Mouse (Mus musculus): ENCODE measurements around the gene Prlh.

The Prlh gene

DNA sequence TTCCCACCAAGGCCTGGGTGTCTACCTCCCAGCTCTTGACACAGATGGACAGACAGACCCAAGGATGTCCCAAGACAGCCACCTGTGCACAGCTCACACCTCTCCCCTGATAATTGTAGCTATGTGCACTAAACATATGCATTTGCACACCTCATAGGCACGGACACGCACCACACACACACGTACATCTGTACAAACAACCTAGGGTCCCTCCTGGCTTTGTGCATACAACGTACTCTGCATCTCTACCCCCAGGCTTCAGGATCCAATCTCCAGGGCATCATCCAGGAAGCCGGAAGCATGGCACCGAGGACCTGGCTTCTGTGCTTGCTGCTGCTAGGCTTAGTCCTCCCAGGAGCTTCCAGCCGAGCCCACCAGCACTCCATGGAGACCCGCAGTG is at the start of gene Prlh:
Prlh (plus strand) TSS at position 301 of the 400 bp plus-strand sequence.
- DNase-seq: no peak

DNA sequence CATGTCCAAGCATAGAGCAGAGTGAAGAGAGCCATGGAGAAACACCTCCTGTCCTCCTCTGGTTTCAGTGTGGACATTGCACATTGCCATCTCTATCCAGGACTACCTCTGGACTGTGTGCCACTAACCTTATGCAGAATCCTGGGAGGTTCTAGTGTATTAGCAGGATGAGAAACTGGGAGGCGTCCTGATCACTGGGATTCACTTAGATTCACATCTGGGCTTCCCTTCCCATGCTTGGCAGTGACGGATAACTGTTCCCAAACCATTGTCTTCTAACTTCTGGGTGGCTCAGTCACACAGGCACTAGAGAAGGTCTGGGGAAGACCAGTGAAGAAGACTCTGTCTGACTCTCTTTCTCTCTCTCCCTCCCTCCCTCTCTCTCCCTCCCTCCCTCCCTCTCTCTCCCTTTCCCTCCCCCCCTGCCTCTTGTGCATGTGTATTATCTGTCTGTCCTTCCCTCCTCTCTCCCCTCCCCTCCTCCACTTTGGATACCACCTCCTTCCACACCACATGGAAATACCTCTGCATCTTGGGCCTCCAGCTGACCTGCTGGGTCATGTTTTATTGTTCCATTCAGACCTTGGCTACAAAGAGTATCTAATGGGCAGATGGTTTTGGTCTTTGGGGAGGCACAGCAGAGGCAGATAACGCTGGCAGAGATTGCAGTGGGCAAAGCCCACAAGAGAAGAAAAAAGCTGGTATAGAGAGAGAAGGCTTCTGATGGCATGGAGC is 49.5 kb upstream of the Prlh start:
- no peak for DNase-seq

DNA sequence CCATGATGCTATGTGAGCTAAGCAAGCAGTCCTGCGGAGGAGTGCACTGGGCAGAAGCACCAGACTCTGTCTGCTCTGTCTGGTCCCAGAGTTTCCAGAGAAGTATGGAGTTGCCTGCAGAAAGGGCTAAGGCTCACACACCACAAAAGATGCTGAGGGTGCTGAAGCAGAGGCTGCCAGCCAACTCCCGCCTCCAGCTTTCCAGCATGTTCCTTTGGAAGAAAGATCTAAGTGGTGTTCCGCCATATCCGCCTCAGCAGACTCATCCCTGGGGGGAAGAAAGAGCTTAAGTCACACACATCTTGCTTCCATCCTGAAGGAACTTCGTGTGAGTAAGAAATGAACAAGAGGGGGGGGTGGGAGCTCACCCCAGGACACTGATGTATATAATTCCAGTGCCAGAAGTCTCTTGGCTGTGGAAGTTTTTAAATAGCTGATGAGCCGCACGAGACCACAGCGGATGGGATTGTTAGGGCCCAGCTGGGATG is 48.9 kb upstream of the Prlh start:
- no peak for DNase-seq

DNA sequence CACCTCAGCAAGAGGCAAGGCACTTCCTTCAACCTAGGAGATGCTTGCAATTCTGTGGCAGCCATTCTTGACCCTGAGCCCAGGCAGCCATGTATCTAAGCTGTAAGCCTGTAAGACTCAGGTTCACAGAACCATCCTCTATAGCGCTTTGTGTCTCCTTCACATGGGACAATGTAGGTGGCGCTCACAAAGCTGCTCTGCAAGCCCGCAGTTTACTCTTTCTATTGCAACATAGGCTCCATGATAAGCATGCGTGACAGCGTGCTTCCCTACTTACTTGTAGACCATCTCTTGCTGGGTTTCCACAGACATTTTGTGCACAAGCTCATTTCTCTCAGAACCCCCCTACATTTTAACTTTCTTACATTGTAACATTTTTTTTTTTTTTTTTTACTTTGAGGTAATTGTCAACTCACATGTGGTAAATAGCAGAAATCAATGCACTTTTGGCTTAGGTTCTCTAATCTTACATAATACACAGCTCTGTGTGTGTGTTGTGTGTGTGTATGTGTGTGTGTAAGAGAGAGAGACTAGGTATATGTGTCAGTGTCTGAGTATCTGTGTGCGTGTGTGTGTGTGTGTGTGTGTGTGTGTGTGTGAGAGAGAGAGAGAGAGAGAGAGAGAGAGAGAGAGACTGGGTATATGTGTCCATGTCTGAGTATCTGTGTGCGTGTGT is 48.0 kb upstream of the Prlh start:
- DNase-seq: no peak

DNA sequence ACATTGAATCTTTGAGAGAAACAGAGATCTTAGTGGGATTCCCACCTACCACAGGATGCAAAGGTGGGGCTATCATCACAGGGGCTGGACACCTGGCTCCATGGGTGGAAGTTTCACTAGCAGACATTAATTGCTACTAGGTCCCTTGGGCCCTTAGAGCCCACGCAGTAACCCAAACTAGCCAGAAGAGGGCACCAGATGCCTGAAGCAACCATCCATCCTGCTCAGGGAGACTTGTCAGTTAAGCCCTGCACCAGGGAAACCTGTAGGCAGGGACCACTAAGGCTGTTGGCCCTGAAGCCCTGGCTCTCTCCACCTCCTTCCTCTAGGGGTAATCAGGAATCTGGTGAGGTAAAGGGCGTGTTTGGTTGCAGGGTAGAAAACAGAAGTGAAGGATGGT is 46.6 kb upstream of the Prlh start:
- peak; percentile 20 to 30 for DNase-seq

DNA sequence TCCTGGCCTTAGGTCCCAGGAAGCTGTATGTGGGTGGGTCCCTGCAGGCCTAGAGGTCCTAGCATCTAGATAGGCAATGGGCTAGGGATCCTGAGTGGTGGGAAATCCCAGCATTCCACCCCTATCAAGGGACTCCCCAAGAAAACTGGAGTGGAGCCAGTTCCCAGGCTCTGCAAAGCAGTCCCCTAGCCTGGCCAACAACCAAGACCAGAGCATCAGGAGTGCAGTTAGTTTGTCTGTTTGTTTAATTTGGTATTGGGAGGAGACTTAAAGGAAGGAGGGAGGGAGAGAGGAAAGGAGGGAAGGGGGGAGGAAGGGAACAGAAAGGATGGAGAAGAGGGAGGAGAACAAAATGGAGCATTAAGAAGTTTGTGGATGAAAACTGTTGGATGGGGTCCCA is 43.7 kb upstream of the Prlh start:
- no peak for DNase-seq

DNA sequence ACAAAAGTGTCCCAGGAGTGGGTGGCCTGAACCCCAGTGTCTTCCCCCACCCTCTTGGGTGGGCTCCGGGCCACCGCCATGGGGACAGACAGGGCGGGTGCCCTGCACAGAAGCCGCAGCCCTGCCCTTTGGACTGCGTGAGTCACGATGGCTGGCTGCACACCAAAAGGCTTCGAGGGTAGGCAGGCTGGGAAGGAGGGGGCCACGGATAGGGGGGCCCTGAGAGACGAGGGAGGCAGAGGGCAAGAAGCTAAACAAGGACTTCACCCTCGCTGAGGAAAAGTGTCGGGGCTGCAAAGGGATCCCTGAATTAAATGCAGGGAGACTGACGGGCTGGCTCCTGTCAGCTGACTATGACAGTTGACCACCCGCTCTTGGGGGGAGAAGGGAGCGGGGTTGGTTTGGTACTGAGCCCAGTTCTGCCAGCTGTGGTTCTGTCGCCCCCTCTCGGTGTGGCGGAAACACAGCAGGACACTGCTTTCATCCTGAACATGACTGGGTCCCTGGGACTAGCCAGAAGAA is 43.2 kb upstream of the Prlh start:
- DNase-seq: no peak

DNA sequence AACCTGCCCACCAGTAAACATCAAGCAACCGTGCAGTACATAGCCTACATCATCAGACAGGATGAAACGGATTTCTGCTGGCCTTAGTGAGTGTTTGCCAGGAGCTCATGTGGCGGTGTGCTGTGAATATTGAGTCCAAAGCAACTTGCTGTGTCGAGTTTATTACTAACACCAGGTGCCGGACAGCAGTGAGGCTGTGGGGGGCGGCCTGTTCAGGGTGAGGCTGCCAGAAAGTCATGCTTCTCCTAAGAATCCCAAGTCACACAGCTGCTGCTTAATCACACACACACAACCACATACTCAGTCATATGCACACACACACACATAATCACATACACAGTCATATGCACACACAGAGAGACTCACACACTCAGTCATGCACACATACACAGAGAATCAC is 39.7 kb upstream of the Prlh start:
- no peak for DNase-seq

DNA sequence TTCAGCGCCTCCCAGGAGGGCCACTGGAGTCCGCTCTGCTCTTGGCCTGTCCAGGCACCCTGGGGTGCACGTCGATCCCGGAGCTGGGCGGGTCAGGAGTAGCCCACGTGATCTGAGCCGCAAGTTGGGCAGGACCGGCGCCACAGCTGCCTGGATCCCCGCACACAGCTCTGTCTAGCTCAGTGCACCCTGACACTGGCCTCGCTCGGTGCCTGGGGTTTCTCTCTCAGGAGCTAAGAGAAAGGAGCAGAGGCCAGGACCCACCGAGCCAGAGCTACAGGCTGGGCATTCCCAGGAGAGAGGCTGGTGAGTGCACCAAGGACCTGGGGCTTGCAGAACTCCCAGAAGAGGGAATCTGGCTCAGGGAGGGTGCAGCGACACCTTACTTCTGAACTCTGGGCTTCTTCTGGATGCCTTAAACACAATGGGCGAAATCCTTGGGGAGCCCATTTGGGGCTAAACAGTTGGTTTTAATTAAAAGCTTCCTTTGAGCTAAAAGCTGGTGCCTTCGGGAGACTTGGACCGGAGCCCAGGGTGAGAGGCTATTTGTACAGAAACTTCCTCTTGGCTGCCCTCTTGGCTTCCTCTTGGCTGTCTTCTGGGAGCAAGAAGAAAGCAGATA is 37.8 kb upstream of the Prlh start, which contains the start of gene Mlph:
Mlph (plus strand) TSS at position 138 of the 622 bp plus-strand sequence.
- DNase-seq: no peak

DNA sequence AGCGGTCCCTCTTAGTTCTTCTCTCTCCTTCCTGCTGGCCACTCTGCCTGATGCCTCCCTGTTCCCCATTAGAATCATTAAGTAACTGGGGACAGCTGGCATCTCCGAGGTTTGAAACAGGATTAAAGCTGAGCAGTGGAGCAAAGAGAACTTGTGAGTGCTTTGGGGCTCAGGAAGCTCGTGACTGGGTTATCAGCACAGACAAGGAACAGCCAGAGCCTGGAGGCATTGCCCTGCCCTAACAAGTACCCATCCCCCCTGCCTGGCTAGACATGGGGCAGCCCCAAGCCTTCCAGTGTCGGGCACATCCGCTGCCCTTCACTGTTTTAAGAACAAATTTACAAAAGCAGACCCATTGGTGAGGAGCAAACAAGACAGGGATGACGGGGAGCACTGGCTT is 35.4 kb upstream of the Prlh start:
- no peak for DNase-seq

DNA sequence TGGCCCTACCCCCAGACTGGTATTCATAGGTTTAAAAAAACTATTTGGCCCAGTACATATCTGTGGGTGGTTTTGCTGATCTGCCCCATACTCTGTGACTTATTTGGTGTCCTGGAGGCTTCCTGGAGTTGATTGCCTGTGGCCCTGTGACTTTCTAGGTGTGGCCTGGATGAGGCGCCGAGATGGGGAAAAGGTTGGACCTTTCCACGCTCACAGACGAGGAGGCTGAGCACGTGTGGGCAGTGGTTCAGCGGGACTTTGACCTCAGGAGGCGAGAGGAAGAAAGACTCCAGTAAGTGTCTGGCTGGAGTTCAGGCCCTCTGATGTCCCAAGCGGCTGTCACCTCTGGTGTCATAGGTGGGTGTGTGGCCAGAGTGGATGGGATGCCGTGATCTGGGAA is 31.2 kb upstream of the Prlh start:
- no peak for DNase-seq

DNA sequence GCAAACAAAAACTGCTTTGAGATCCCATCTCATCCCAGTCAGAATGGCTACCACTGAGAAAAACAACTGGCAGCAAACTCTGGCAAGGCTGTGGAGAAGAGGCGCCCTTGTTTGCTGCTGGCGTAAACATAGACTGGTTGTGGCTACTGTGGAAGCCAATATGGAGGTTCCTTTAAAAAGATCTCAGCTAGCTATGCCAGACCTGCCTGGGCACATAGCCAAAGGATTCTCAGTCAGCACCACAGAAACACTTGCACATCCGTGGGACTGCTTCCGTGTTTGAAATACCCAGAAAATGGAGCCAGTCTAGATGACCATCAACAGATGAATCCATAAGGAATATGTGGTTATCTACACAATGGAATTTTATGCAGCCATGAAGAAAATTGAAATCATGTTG is 26.9 kb upstream of the Prlh start:
- DNase-seq: no peak

DNA sequence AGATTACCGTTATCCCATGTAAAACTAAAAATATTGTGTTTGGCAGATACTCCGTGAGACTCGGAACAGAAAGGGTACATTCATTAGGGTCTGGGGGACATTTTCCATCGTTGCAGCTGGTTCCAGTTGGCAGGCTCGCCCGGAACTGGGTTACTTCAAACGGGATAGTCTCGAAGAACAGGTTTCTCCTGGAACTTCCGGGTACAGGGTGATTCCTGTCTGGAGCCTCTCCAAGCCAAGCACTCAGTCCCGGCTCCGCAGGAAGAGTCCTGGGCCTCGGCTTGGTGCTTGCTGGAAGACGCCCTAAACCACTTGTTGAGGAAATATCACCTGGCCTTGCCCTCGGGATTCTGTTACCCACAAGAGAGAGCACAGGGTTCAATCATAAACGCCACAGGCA is 25.6 kb upstream of the Prlh start:
- no peak for DNase-seq

DNA sequence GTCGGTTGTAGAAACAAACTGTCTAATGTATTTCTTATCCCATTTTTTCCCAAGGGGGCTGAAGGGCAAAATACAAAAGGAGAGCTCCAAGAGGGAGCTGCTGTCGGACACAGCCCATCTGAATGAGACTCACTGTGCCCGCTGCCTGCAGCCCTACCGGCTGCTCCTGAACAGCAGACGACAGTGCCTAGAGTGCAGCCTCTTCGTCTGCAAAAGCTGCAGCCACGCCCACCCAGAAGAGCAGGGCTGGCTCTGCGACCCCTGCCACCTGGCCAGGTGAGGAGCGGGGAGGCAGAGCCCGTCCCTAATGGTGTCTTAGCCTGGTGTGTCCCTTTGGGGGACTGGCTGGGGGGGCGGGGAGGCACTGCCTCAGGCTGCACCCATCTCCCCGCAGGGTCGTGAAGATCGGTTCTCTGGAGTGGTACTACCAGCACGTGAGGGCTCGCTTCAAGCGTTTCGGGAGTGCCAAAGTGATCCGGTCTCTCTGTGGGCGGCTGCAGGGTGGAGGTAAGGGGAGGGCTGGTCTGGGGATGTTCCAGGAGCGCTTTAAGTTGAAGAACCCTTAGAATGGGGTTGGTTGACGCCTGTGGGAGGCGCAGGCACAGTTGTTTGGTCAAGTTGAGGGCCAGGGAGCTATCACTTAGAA is 24.9 kb upstream of the Prlh start:
- no peak for DNase-seq

DNA sequence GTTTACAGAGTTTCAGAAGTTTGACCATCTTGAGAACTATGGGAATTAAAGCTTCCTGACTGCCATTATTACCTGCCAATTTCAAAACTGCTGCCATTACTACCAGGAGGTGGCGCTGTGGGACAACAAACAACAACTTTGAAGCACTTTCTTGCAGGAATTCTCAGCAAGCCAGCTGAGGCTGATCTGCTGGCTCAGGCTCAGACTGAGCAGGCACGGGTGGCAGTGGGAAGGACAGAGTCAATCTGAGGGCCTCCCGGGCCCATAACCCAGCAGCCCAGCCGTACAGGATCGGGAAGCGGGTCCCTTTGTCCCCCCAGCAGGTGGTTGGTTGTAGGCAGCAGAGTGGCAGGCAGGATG is 24.4 kb upstream of the Prlh start:
- peak; percentile 55 to 58 for DNase-seq

DNA sequence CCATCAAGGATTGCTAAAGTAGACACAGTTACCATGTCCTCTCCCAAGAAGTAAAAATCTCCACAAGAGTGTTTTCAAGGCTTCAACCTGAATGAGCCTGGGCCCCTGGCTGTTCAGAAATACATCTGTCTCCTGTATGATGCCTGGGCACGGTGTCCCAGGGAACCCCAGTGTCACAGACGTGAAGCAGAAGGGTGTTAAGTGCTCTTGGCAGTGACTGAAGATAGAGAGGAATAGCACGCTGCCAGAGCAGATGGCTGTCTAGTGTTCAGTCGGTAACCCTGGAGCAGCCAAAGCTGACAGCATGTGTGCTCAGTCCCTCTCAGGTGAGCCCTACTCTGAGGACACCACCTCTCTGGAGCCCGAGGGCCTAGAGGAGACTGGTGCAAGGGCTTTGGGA is 19.9 kb upstream of the Prlh start:
- DNase-seq: no peak

DNA sequence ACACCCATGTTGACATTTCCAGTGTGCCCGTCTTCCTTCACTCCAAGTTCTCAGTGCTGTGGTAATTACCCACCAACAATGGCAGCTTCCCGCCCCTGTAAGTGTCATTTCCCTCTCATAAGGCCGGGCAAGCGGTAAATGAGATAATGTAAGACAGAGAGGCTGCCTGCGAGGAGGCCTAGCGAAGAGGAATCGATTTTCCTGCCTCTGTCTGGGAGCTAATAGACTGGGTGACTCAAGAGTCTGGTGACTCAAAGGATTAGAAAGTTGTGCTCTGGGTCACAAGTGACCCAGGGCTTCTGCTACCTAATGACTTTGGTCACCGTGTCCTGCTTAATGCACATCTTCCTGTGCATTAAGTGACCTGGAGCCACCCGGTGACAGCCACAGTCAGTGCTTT is 15.9 kb upstream of the Prlh start:
- no peak for DNase-seq

DNA sequence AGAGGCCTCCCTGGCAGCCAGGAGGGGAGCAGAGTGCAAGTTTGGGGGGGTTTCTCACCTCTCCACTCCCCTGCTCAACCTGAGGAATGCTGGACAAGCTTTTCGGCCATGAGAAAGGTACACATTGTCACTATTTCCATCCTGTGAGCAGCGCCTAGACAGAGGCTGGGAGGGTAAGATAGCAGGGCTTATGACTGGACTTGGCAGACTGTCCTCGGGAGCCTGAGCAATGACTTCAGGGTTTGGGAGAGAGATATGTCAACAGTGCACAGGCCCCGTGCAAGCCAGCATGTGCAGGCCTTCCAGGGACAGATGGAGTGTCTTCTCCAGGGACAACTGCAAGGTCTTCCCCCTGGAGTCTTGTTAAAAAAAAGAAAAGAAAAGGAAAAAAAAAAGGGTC is 12.9 kb upstream of the Prlh start:
- DNase-seq: no peak

DNA sequence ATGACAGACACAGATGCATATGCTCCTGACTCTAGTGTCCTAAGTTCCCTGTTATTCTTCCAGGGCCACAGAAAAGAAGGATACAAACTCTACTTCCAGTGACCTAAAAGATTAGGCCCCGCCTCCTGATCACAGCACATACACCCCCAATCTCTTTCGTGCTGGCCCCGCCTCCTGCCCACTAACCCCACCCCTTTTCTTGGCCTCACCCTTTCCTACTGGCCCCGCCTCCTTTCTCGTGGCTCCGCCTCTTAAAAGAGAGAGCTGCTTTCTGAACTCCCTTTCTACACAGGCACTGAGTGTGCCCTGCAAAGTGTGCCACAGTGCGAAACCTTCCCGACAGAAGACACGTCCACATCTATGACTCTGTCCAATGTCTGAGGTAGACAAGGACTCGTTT is 7.7 kb upstream of the Prlh start:
- DNase-seq: peak in 1 of 2 experiments; percentile 5

DNA sequence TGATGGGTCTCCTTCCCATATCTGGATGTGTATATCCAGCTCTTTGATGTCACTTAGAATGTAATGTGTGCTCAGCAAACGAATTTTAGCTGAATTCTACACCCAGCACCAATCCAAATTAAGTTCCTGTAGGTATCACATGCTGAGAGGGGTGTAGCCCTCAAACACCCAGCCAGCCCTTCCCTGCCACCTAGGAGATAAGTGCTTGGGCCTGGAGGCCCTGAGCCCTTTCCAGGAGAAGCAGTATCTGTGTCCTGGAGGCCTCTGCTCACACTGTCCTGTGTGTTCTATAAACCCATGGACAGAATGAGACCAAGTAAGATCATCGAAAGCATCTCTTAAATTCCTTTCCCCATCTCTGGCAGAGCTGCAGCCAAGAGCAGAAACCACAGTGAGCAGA is 5.7 kb upstream of the Prlh start:
- no peak for DNase-seq

DNA sequence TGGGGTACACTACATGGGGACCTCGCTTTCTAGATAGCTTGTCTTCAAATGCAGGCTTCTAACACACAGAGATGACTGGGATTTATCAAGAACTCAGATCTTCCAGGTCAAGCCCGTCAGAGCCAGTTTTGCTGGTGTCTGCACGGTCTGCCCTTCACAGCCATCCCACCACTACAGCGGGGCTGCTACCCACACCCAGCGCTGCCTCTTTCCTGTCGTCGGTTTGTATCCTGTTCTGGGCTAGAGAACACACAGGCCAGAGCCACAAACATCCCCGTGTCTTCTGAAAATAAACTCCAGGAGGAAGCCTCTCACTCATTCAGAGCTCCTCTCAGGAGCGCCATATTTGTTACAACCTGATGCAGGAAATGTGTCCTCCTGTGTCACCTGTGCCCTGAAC is 3.6 kb upstream of the Prlh start:
- DNase-seq: no peak

DNA sequence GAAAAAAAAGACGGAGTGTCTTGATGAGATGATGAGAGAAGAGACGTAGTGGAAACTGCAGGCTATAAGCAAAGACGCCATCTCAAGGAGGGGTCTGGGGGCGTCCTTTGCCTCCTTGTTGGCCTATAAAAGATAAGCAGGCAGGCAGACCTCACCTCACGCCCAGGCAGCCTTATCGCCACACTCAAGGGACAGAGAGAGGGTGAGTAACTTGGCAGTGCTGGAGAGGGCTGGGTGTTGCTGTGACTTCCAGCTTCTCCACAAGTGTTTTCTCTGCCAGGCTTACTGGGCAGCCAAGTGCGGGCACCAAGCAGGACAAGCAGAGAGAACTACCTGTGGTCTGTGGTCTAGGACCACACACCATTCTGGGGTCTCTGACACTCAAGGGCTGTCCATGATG is 1.2 kb upstream of the Prlh start:
- no peak for DNase-seq

DNA sequence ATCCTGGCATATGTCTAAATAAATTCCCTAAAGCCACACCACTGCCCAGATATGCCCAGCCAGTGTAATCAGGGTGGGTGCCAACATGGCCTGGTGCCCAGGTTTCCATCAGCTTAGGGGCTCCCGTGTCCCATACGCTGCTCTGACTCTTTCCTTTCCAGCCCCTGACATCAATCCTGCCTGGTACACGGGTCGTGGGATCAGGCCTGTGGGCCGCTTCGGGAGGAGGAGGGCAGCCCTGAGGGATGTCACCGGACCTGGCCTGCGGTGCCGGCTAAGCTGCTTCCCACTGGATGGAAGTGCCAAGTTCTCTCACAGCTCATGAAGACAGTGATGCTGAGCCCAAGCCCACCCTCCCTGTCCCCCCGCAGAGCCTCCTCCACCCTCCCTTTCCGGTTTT is 780 bp downstream of the Prlh start:
- DNase-seq: no peak
